Mouse (Mus musculus) heart, adult 2 months (tissue): ENCODE measurements at regions not wholly inside any gene's neighbourhood (a gene's known extent, or its start where the extent isn't known, plus 50 kb on each side); places are given as distances from the start of the nearest gene placed in this dataset.

Experiments used
- DNase-seq, 2 experiments: peaks; one replicate each; pipeline ENCODE4 v3.0.0; 2021
- H3K27ac ChIP-seq: fragments of 200-600 bp; 2 replicates; pipeline ENCODE4 v1.8.1; 2022
- H3K27me3 ChIP-seq: fragments of 200-500 bp; 2 replicates; pipeline ENCODE4 v1.6.1; 2012; ENCODE audit warnings: mild to moderate bottlenecking, low read length, inconsistent platforms, mixed read lengths; ENCODE audit not compliant: control insufficient read depth, insufficient read depth
- H3K36me3 ChIP-seq: fragments of 200-500 bp; 2 replicates; pipeline ENCODE4 v1.6.1; 2012; ENCODE audit warnings: low read length, inconsistent platforms; ENCODE audit not compliant: control insufficient read depth, insufficient read depth
- H3K4me1 ChIP-seq: fragments of 200-500 bp; 2 replicates; pipeline ENCODE4 v1.6.1; 2011; ENCODE audit warnings: low read length; ENCODE audit not compliant: control insufficient read depth, insufficient read depth
- H3K4me3 ChIP-seq: fragments of 200-600 bp; 2 replicates; pipeline ENCODE4 v1.8.1; 2022
- H3K79me2 ChIP-seq: fragments of 200-500 bp; replicated peaks from 2 replicates; pipeline ENCODE4 v1.6.1; 2012; ENCODE audit warnings: mild to moderate bottlenecking, inconsistent platforms, low read length, moderate library complexity, mixed read lengths; ENCODE audit not compliant: control insufficient read depth, insufficient read depth
- H3K9ac ChIP-seq: fragments of 200-500 bp; 2 replicates; pipeline ENCODE4 v1.6.1; 2012; ENCODE audit warnings: low read depth, mild to moderate bottlenecking, control low read depth, inconsistent platforms, low read length, mixed read lengths
- CTCF ChIP-seq: fragments of 200-600 bp; IDR thresholded peaks from 2 replicates; pipeline ENCODE4 v1.8.1; 2022; ENCODE audit warnings: antibody characterized with exemption, mild to moderate bottlenecking, moderate library complexity
- EP300 ChIP-seq: fragments of 200-500 bp; IDR thresholded peaks from 2 replicates; pipeline ENCODE4 v1.6.1; 2011; ENCODE audit warnings: low read depth, low read length, control low read depth; ENCODE audit not compliant: insufficient read depth
- POLR2A ChIP-seq: fragments of 200-500 bp; IDR thresholded peaks from 2 replicates; pipeline ENCODE4 v1.6.1; 2011; ENCODE audit warnings: mild to moderate bottlenecking, low read depth, low read length, control low read depth; ENCODE audit not compliant: insufficient read depth
- WGBS: fragments of 180-500 bp; shearing (Covaris S2); methylation state at CpG from one replicate; pipeline ENCODE4 v1.1.7; 2018; 5-methylcytosine and 5-hydroxymethylcytosine counted together
- intact Hi-C: fragments of 180-260 bp; cut with DNase I; formaldehyde crosslinking; loops from one replicate; pipeline ENCODE4 v1.15.1; 2025

- 65% methylated on average over 3 of the region's 3 CpGs for WGBS
- intact Hi-C loops: no loop called here
- Histone ChIP-seq H3K9ac (no peak overlapping the region), H3K4me3 (no peak overlapping the region), H3K4me1 (no peaks in the 10 kb centered on the region), H3K79me2 (no peaks in the 10 kb centered on the region), H3K27me3 (no peaks in the 10 kb centered on the region), H3K36me3 (no peaks in the 10 kb centered on the region), H3K27ac (no peak overlapping the region)
- DNase-seq: no peak
- TF ChIP-seq EP300: no peak
- no peak for TF ChIP-seq POLR2A
Measured at GRCm38 (mm10) chr12:9855503-9856024, 285.6 kb downstream of the Osr1 start.

GRCm38 (mm10) chr12:9856128-9856621 is 286.3 kb downstream of the Osr1 start:
- Histone ChIP-seq H3K4me3 (no peak overlapping the region), H3K27ac (no peak overlapping the region), H3K79me2 (no peaks in the 10 kb centered on the region), H3K27me3 (no peaks in the 10 kb centered on the region), H3K4me1 (no peaks in the 10 kb centered on the region), H3K9ac (no peak overlapping the region), H3K36me3 (no peaks in the 10 kb centered on the region)
- WGBS: 85% methylated on average over 8 of the region's 8 CpGs
- intact Hi-C loops: no loop called here
- no peak for DNase-seq
- TF ChIP-seq CTCF (no peak), EP300 (no peak)

DNA sequence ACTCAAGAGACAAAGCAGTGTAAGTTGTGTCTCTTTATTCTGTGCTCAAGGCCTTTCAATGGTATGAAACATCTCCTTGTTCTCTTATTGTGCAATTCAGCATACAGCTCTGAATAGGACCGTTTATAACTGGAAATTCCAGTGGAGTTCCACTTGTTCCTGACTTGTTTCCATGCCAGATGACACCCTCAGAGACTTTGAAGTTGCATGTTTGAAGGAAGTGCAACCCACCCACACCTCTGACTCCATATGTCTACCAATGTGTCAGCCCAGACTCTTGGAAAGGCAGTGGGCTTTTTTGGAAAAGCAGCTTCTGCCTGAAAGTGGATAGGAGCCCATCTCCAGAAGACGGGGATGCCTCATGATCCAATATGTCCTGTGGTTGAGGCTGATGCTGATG is 288.1 kb downstream of the Osr1 start:
- Histone ChIP-seq H3K4me3 (no peak overlapping the region), H3K9ac (no peak overlapping the region), H3K27me3 (no peaks in the 10 kb centered on the region), H3K36me3 (no peaks in the 10 kb centered on the region), H3K79me2 (no peaks in the 10 kb centered on the region), H3K27ac (no peak overlapping the region), H3K4me1 (no peaks in the 10 kb centered on the region)
- TF ChIP-seq POLR2A: no peak
- DNase-seq: no peak
- WGBS: 61% methylated on average over 2 of the region's 2 CpGs
- intact Hi-C loops: no loop called here

DNA sequence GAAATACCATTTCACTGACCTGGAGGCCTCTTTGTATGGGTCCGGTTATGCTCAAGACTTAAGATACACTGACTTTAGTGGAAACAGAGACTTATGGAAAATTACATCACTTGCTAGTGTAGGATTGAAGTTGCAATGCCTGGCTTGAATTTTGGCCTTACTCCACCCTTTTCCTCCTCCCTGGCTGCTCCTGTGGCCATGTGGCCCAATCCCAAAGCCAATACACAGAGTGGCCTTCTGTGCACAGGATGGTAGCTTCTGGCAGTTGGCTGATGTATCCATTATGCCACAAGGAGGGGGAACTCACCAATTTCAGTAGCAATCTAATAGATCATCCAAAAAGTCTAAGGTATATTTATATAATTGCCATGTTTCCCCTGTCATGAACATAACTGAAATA is 292.4 kb downstream of the Osr1 start:
- intact Hi-C loops: no loop called here
- H3K4me3 ChIP-seq: no peak overlapping the region
- H3K27ac ChIP-seq: no peak overlapping the region
- H3K36me3 ChIP-seq: no peaks in the 10 kb centered on the region
- no peaks in the 10 kb centered on the region for H3K27me3 ChIP-seq
- no peaks in the 10 kb centered on the region for H3K4me1 ChIP-seq
- 83% methylated on average over 1 of the region's 1 CpGs for WGBS
- H3K79me2 ChIP-seq: no peaks in the 10 kb centered on the region
- TF ChIP-seq EP300 (no peak), CTCF (no peak), POLR2A (no peak)
- no peak for DNase-seq
- no peak overlapping the region for H3K9ac ChIP-seq

DNA sequence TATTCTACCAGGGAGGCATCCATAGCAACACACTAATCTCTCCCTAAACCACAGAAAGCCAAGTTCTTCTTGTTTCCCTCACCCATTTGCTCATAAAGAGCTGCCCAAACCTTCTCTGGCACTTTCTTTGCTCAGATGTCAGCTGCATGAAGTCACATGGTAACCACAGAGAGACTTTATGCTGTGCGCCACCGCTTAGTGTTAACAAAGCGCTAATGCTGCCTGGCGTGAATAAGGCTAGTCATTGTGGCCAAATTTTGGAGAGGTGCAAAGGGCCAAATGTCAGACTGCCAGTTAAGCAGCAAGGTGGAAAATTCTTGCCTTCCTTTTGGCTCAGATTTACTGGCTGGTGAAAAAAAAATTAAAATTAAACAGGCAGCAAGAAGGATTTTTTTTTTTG is 302.3 kb downstream of the Osr1 start:
- intact Hi-C loops: no loop called here
- no peak overlapping the region for H3K27ac ChIP-seq
- H3K27me3 ChIP-seq: no peaks in the 10 kb centered on the region
- no peak overlapping the region for H3K4me3 ChIP-seq
- no peaks in the 10 kb centered on the region for H3K79me2 ChIP-seq
- H3K4me1 ChIP-seq: no peaks in the 10 kb centered on the region
- TF ChIP-seq POLR2A: no peak
- no peak for TF ChIP-seq CTCF
- TF ChIP-seq EP300: no peak
- no peaks in the 10 kb centered on the region for H3K36me3 ChIP-seq
- 88% methylated on average over 4 of the region's 4 CpGs for WGBS
- DNase-seq: no peak
- H3K9ac ChIP-seq: no peak overlapping the region

DNA sequence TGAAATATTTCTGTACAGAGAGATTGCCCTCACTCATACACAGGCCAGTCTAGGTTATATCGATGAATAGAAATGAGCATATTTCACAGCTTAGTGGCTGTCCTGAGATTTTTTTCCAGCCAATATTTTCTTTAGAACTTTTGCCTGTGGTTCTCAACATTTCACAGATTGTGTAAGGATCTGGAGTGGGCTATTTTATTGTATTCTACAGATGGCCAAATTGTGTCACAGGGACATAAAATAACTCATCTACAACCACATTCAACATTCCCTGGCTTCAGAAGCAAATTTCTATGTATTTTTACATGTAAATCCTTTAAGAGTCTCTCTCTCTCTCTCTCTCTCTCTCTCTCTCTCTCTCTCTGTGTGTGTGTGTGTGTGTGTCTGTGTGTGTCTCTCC is 303.3 kb downstream of the Osr1 start:
- no peaks in the 10 kb centered on the region for H3K27me3 ChIP-seq
- WGBS: 91% methylated on average over 1 of the region's 1 CpGs
- H3K9ac ChIP-seq: no peak overlapping the region
- H3K4me3 ChIP-seq: no peak overlapping the region
- no peaks in the 10 kb centered on the region for H3K4me1 ChIP-seq
- intact Hi-C loops: no loop called here
- H3K79me2 ChIP-seq: no peaks in the 10 kb centered on the region
- H3K27ac ChIP-seq: no peak overlapping the region
- TF ChIP-seq EP300 (no peak), POLR2A (no peak), CTCF (no peak)
- DNase-seq: no peak
- H3K36me3 ChIP-seq: no peaks in the 10 kb centered on the region
